Mouse (Mus musculus): ENCODE measurements at regions not wholly inside any gene's neighbourhood (a gene's known extent, or its start where the extent isn't known, plus 50 kb on each side); places are given as distances from the start of the nearest gene placed in this dataset.
A peak's percentile ranks its signal among the peaks of the same experiment; 100 is the strongest.

DNA sequence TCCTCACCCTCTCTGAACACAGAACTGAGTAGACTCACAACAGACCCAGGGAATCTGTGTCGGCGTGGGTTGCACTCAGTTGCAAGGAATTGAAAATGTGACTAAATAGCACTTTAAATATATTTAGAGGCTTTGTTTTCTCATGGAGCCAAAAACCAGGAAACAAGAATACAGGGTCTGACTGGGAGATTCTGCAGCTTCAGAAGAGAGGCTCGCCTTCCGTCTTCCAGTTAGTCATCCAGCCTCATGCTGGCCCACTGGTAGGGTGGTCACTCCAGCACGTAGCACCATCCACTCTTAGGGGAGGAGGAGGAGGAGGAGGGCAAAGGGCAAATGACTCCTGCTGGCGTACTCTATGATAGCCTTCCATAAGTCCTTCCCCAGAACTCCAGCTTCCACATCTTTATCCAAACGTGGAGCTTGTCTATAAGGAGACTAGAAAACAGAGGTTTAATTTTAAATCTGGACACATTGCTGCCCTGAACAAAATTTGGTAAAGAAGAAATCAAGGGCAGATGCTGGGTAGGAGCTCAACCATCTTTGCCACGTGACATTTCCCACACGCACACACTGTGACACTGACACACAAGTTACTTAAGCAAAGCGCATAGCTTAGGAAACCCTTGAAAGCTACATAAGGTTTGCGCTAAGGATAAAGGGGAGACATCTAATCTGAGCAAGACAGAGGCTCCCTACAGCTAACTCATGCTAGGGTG is 60.8 kb downstream of the Mis18a start:
- ATAC-seq (no peak), DNase-seq (ENCODE audit: low read depth, low spot score) (no peak)
- ChIA-PET POLR2A (no interaction called here), CTCF (interaction anchor here (1.2 kb wide), 1 partner anchor 183 kb away, joined by 3 read pairs; no protein-coding TSS in a partner anchor)
- peaks cover 11% of the 10 kb centered on the region for H3K27me3 ChIP-seq
- in situ Hi-C loops (cut with MboI; ENCODE audit: low pct_unique_long_range_greater_than_20kb) = no loop called here
- no peak for TF ChIP-seq CTCF (IDR thresholded peaks at IDR 0.05)

DNA sequence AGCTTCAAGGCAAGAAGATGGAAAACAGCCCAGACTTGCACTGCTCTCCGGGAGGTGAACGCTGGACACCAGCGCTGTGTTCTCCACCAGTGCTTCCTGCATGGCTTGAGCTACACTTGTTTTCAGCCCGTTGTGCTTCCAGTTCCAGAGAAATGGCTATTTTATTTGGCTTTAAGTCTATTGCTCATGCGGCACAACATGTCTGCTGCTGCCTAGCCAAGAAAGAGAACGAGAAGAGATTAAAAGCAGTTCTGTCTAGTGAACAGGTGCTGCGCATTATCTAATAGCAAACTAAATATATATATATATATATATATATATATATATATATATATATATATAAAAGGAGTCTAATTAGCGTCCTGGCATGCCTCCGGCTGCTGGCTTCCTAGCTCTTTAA is 63.1 kb downstream of the Mis18a start:
- ATAC-seq (no peak), DNase-seq (ENCODE audit: low read depth, low spot score) (no peak)
- ChIA-PET CTCF (no interaction called here), POLR2A (no interaction called here)
- H3K27me3 ChIP-seq = peaks cover 11% of the 10 kb centered on the region
- in situ Hi-C loops (cut with MboI; ENCODE audit: low pct_unique_long_range_greater_than_20kb) = no loop called here
- TF ChIP-seq CTCF (IDR thresholded peaks at IDR 0.05) = no peak

DNA sequence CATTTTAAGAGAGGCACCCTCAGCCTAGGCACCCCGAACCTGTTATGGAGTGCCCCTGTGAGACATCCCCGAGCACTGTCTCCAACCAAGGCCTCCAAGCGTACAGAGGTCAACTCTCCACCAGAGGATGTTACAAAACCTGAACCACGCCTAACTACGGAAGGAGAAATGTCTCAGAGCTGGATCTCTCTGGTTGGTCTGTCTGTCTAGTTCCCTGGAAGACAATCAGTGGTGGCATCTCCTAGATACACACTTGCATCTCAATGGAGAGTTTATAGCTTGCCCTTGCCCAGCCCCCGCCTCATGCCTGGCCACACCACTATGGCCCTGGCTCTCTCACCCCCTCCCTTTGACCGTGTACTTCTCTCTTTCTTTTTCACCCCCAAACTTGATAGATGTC is 69.2 kb downstream of the Mis18a start:
- no peak for TF ChIP-seq CTCF (IDR thresholded peaks at IDR 0.05)
- no peaks in the 10 kb centered on the region for H3K27me3 ChIP-seq
- DNase-seq (ENCODE audit: low read depth, low spot score) = no peak
- ATAC-seq = no peak
- POLR2A ChIA-PET = no interaction called here
- CTCF ChIA-PET = no interaction called here
- in situ Hi-C loops (cut with MboI; ENCODE audit: low pct_unique_long_range_greater_than_20kb) = no loop called here

DNA sequence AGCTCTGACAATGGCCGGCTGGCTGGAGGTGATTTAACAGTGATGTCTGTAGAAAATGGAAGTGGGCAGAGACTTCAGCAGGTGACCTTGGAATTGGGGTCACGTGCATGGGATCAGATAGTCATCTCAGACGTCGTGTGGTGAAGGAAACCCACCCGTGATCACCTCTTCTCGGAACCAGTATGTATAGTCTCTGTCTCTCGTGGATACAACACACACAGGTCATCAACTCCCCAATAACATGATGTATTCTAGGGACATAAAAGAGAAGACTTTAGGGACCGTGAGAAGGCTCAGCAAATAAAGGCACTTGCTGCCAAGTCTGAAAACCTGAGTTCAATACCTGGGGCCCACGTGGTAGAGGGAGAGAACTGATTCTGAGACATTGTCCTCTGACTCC is 70.2 kb downstream of the Mis18a start:
- DNase-seq (ENCODE audit: low read depth, low spot score) (no peak), ATAC-seq (no peak)
- TF ChIP-seq CTCF (IDR thresholded peaks at IDR 0.05) = no peak
- POLR2A ChIA-PET = no interaction called here
- in situ Hi-C loops (cut with MboI; ENCODE audit: low pct_unique_long_range_greater_than_20kb) = no loop called here
- H3K27me3 ChIP-seq = no peaks in the 10 kb centered on the region
- CTCF ChIA-PET = no interaction called here

DNA sequence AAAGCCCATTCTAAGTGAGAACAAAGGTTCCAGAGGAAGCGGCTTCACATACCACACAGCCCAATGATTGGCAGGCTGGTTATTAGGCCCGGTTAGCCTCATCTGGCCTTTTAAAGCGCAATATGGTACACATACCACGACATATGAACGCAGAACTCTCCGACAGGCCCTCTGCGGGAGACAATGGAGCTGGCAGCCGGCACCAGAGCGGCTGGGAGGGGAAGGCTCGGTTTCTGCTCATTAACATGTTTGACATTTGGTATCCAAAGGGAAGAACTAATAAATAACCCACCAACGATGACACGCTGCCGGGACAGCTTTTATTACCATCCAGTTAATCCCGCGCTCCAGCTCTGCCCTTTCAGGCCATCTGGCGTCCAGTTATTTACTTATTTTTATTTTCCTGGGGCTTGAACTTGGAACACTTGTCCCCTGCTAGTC is 70.6 kb downstream of the Mis18a start:
- POLR2A ChIA-PET = no interaction called here
- CTCF ChIA-PET = no interaction called here
- ATAC-seq = no peak
- no peaks in the 10 kb centered on the region for H3K27me3 ChIP-seq
- TF ChIP-seq CTCF (IDR thresholded peaks at IDR 0.05) = no peak
- in situ Hi-C loops (cut with MboI; ENCODE audit: low pct_unique_long_range_greater_than_20kb) = no loop called here
- no peak for DNase-seq (ENCODE audit: low read depth, low spot score)

DNA sequence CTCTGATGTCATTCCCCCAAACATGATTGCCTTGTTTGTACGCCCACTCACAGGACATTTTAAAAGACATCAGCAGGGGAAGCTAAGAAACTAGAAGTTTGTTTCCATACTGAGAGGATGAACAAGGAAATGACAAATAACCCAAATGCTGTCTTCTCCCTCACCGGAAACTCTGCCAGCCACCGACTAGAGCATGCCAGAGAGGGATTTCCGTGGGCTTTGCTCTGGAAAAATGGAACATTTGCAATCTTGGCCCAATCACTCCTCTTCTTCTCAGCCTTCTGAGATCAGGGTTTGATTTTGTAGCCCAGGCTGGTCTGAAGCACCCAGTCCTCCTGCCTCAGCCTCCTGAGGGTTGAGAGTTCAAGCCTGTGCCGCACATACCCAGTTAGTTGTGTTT is 72.4 kb downstream of the Mis18a start:
- ATAC-seq (no peak), DNase-seq (ENCODE audit: low read depth, low spot score) (no peak)
- CTCF ChIA-PET = no interaction called here
- TF ChIP-seq CTCF (IDR thresholded peaks at IDR 0.05) = no peak
- in situ Hi-C loops (cut with MboI; ENCODE audit: low pct_unique_long_range_greater_than_20kb) = no loop called here
- H3K27me3 ChIP-seq = no peaks in the 10 kb centered on the region
- POLR2A ChIA-PET = no interaction called here

DNA sequence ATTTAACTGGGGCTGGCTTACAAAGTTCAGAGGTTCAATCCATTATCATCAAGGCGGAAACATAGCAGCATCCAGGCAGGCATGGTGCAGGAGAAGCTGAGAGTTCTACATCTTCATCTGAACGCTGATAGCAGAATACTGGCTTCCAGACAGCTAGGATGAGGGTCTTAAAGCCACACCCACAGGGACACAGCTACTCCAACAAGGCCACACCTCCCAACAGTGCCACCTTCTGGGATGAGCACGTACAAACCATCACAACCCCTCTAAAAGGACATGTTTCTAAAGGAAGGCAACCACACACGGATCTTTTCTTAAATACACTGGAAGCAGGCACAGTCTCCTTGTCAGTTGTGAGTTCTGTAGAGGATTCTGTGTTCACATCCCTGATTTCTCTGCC is 74.4 kb downstream of the Mis18a start:
- ATAC-seq (no peak), DNase-seq (ENCODE audit: low read depth, low spot score) (no peak)
- H3K27me3 ChIP-seq = no peaks in the 10 kb centered on the region
- peak; percentile 38 for TF ChIP-seq CTCF (IDR thresholded peaks at IDR 0.05)
- ChIA-PET CTCF (no interaction called here), POLR2A (no interaction called here)
- in situ Hi-C loops (cut with MboI; ENCODE audit: low pct_unique_long_range_greater_than_20kb) = no loop called here

DNA sequence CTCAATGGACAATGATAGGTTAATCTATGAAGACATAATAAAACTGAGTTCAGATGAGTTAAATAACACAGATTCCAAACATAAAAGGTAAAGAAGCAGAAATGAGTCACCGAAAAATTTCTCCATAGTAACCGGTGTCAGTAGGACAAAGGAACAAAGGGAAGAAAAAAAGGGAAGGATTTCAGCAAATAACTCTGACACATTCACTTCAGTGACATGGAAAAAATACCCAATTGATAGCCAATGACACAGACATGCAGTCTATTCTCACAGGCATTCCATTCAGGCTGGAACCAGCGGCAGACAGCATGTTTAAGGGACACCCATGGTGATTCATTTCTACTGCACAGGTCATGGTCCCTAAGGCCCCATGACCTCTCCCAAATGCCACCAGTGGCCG is 79.0 kb downstream of the Mis18a start:
- no peaks in the 10 kb centered on the region for H3K27me3 ChIP-seq
- DNase-seq (ENCODE audit: low read depth, low spot score) (peak; percentile 0), ATAC-seq (no peak)
- ChIA-PET CTCF (no interaction called here), POLR2A (no interaction called here)
- in situ Hi-C loops (cut with MboI; ENCODE audit: low pct_unique_long_range_greater_than_20kb) = no loop called here
- no peak for TF ChIP-seq CTCF (IDR thresholded peaks at IDR 0.05)

DNA sequence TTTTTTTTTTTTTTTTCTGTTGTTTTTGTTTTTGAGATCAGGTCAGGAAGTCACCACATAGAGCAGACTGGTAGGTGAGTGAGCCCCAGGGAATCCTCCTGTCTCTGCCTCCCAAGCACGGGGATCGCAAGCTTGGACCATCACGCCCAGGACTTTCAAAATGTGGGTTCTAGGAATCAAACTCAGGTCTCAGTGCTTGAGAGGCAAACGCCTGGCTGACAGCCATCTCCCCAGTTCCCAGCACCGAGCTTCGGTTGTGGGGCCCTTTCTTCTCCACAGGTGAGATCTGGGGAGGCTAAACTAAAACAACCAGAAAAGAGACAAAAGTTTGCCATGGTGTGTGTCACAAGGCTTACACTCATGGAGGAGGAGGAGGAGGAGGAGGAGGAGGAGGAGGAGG is 84.5 kb downstream of the Mis18a start:
- POLR2A ChIA-PET = interaction anchor here (0.6 kb wide), 1 partner anchor 20 kb away, joined by 5 read pairs; no protein-coding TSS in a partner anchor

DNA sequence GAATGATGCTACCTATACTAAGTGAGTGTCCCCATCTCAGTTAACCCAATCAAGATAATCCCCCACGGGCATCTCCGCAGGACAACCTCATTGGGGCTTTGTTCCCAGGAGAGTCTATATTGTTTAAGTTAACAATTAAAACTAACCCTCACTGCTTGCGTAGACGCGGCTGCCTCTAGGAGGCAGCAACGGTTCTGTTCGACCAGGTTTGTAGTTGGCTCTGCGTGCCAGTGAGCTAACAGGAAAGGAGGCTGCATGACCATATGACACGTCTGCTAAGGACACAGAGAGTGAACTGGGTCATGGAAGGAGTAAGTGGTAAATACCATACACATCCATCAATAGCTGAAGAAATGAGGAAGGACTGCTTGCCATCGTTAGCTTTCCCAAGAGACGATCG is 92.0 kb downstream of the Mis18a start:
- CTCF ChIA-PET = no interaction called here
- ATAC-seq = no peak

More for the DNA sequence above, 84.5 kb downstream of the Mis18a start:
- DNase-seq (ENCODE audit: low read depth, low spot score) (no peak), ATAC-seq (no peak)
- H3K27me3 ChIP-seq = no peaks in the 10 kb centered on the region
- CTCF ChIA-PET = no interaction called here
- in situ Hi-C loops (cut with MboI; ENCODE audit: low pct_unique_long_range_greater_than_20kb) = no loop called here
- TF ChIP-seq CTCF (IDR thresholded peaks at IDR 0.05) = no peak

DNA sequence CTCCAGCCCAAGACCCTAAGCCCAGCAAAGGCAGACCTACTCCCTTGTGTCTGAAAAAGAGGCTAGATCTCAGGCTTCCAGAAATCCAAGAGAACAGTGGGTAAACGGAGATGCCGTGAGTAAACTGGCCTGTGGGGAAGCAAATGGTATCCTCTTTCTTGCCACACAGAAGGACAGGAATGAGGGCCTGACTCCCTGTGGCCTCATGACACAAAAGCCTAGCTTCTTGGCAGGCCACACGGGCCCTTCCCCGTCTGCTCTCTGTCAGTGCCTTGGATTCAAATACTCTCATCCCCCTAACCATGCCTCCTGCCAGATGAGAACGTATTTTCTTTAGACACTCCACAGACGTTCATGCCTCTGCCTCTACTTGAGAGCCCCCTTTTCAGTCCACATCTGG is 97.2 kb downstream of the Mis18a start:
- in situ Hi-C loops (cut with MboI; ENCODE audit: low pct_unique_long_range_greater_than_20kb) = no loop called here
- ChIA-PET POLR2A (no interaction called here), CTCF (no interaction called here)
- no peak for TF ChIP-seq CTCF (IDR thresholded peaks at IDR 0.05)
- no peak for ATAC-seq
- H3K27me3 ChIP-seq = no peaks in the 10 kb centered on the region
- no peak for DNase-seq (ENCODE audit: low read depth, low spot score)

More for the DNA sequence above, 92.0 kb downstream of the Mis18a start:
- H3K27me3 ChIP-seq = no peaks in the 10 kb centered on the region
- POLR2A ChIA-PET = no interaction called here
- in situ Hi-C loops (cut with MboI; ENCODE audit: low pct_unique_long_range_greater_than_20kb) = no loop called here
- DNase-seq (ENCODE audit: low read depth, low spot score) = no peak
- TF ChIP-seq CTCF (IDR thresholded peaks at IDR 0.05) = no peak

All from Patski (cell line).